Mouse (Mus musculus) CH12.LX (cell line): ENCODE measurements around the gene Mpz.

Source experiments
- CHD2 ChIP-seq: IDR thresholded peaks from 2 replicates; pipeline ENCODE4 v1.6.1; 2011; ENCODE audit warnings: low read length, improper control_type of control experiment
- CTCF ChIP-seq, 2 experiments: IDR thresholded peaks in 1 of 2; conservative IDR thresholded peaks in 1 of 2; 2 replicates each; pipeline ENCODE4 v1.5.1; 2011 to 2012; ENCODE audit warnings: low read depth in 2 of 2, low read length in 2 of 2, improper control_type of control experiment in 1 of 2, inconsistent platforms in 1 of 2, mild to moderate bottlenecking in 1 of 2, moderate library complexity in 1 of 2
- E2F4 ChIP-seq: IDR thresholded peaks from 2 replicates; pipeline ENCODE4 v1.6.1; 2011; ENCODE audit warnings: low read depth, low read length, improper control_type of control experiment; ENCODE audit not compliant: insufficient replicate concordance
- EP300 ChIP-seq: IDR thresholded peaks from 2 replicates; pipeline ENCODE4 v1.6.1; 2011; ENCODE audit warnings: low read length, improper control_type of control experiment
- GABPA ChIP-seq: IDR thresholded peaks from 2 replicates; pipeline ENCODE4 v1.6.1; 2012; ENCODE audit warnings: low read depth, low read length, improper control_type of control experiment, inconsistent platforms; ENCODE audit not compliant: insufficient replicate concordance
- MAX ChIP-seq: IDR thresholded peaks from 2 replicates; pipeline ENCODE4 v1.6.1; 2011; ENCODE audit warnings: low read length, improper control_type of control experiment
- MAZ ChIP-seq: IDR thresholded peaks from 2 replicates; pipeline ENCODE4 v1.6.1; 2012; ENCODE audit warnings: low read depth, mild to moderate bottlenecking, inconsistent platforms, low read length, improper control_type of control experiment, moderate library complexity
- NELFE ChIP-seq: IDR thresholded peaks from 2 replicates; pipeline ENCODE4 v1.6.1; 2011; ENCODE audit warnings: low read depth, low read length, improper control_type of control experiment
- POLR2A ChIP-seq: IDR thresholded peaks from 2 replicates; pipeline ENCODE4 v1.6.1; 2011; ENCODE audit warnings: low read depth, mild to moderate bottlenecking, improper control_type of control experiment, low read length
- SMC3 ChIP-seq: IDR thresholded peaks from 2 replicates; pipeline ENCODE4 v1.6.1; 2011; ENCODE audit warnings: low read depth, low read length, improper control_type of control experiment
- USF1 ChIP-seq: IDR thresholded peaks from 2 replicates; pipeline ENCODE4 v1.6.1; 2014; ENCODE audit warnings: low read depth, mild to moderate bottlenecking, inconsistent platforms, low read length, improper control_type of control experiment

DNA sequence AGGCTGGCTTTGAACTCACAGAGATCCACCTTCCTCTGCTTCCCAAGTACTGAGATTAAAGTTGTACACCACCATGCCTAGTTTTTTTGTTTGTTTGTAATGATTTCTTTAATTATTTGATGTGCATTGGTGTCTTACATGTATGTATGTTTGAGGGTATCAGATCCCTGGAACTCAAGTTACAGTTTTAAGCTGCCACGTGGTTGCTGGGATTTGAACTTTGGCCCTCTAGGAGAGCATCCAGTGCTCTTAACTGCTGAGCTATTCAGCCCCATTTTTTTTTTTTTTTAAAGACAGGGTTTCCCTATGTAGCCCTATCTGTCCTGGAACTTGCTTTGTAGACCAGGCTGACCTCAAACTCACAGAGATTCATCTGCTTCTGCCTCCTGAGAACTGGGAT lies 19.5 kb upstream of the Mpz start:
- no peak for TF ChIP-seq EP300
- no peak for TF ChIP-seq USF1
- TF ChIP-seq CHD2 = no peak
- TF ChIP-seq SMC3 = no peak
- TF ChIP-seq GABPA = no peak
- TF ChIP-seq CTCF (conservative IDR thresholded peaks at IDR 0.05 in 1 of 2, IDR thresholded peaks at IDR 0.05 in 1 of 2; ENCODE audit: low read depth in 2 of 2, low read length in 2 of 2) = no peak
- TF ChIP-seq MAX = no peak
- no peak for TF ChIP-seq MAZ
- no peak for TF ChIP-seq E2F4
- TF ChIP-seq NELFE = no peak
- no peak for TF ChIP-seq POLR2A
